Mouse (Mus musculus): ENCODE data around the gene Cdk13.

- TF ChIP-seq CTCF (IDR thresholded peaks at IDR 0.05; ENCODE audit: insufficient read depth, low read depth, low read length) (no peak), POLR2A (IDR thresholded peaks at IDR 0.05; ENCODE audit: insufficient read depth, low read depth, low read length) (no peak)
Observed at GRCm38 (mm10) chr13:17702311-17702710, 102.6 kb downstream of the Cdk13 start.
